Mouse (Mus musculus): ENCODE results near the gene Arl6ip5.

DNA sequence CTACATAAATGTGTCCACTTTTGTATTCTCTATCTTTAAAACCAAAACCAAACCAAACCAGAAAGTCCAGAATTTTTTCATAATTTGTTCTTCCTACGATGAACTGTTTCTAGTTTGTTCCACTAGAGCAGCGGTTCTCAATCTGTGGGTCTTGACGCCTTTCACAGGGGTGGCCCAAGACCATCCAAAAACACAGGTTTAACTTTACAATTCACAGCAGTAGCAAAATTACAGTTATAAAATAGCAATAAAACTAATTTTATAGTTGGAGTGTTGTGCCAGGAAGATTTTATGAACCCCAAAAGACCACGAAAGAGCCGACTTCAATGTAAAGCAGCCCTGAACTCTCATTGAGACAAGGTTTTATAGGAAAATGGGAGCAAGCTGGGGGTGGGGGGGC, 25.6 kb downstream of the Arl6ip5 start:
- no peak for TF ChIP-seq CTCF (IDR thresholded peaks at IDR 0.05; ENCODE audit: borderline replicate concordance, extremely low read depth, insufficient read depth, insufficient read length)
- TF ChIP-seq POLR2A (IDR thresholded peaks at IDR 0.05; ENCODE audit: borderline replicate concordance, extremely low read depth, insufficient read depth, insufficient read length, poor library complexity, severe bottlenecking): no peak

Data from brain, embryonic 14.5 days (tissue).